Mouse (Mus musculus) MEL (cell line): ENCODE measurements around the gene Ehf. TPM values are rescaled to one million over a fixed set of nuclear protein-coding genes. Genes with fewer than 3 reads are reported as not detected.

Source experiments
- DNase-seq: peaks from one replicate; pipeline ENCODE4 v3.0.0; 2011; ENCODE audit warnings: low read depth, low spot score
- H3K27ac ChIP-seq: 2 replicates; pipeline ENCODE4 v1.5.1; 2012; ENCODE audit warnings: low read depth, mild to moderate bottlenecking, control low read depth, low read length, moderate library complexity; ENCODE audit not compliant: control insufficient read depth
- H3K27me3 ChIP-seq, 2 experiments: fragments of 150-350 bp in 1 of 2; sonication (generic) in 1 of 2; 2 replicates each; pipeline ENCODE4 v1.6.1; 2012; ENCODE audit warnings: low read length in 2 of 2, mild to moderate bottlenecking in 2 of 2, improper control_type of control experiment in 1 of 2, moderate library complexity in 1 of 2; ENCODE audit not compliant: insufficient read depth in 2 of 2, control insufficient read depth in 1 of 2
- H3K36me3 ChIP-seq, 2 experiments: 2 replicates each; pipeline ENCODE4 v1.6.1; 2012 to 2014; ENCODE audit warnings: low read length in 2 of 2, improper control_type of control experiment in 1 of 2, inconsistent platforms in 1 of 2, mild to moderate bottlenecking in 1 of 2; ENCODE audit not compliant: insufficient read depth in 2 of 2, control insufficient read depth in 1 of 2
- H3K4me1 ChIP-seq, 2 experiments: fragments of 150-350 bp in 1 of 2; sonication (generic) in 1 of 2; 2 replicates each; pipeline ENCODE4 v1.6.1; 2012; ENCODE audit warnings: low read length in 2 of 2, improper control_type of control experiment in 1 of 2, mild to moderate bottlenecking in 1 of 2; ENCODE audit not compliant: insufficient read depth in 2 of 2, control insufficient read depth in 1 of 2
- H3K4me3 ChIP-seq, 2 experiments: fragments of 150-350 bp in 1 of 2; sonication (generic) in 1 of 2; 2 replicates each; pipeline ENCODE4 v1.5.1; 2012; ENCODE audit warnings: low read depth in 2 of 2, low read length in 2 of 2, mild to moderate bottlenecking in 2 of 2, moderate library complexity in 2 of 2, control low read depth in 1 of 2, improper control_type of control experiment in 1 of 2; ENCODE audit not compliant: control insufficient read depth in 1 of 2, insufficient read depth in 1 of 2
- H3K79me2 ChIP-seq: 2 replicates; pipeline ENCODE4 v1.6.1; 2012; ENCODE audit warnings: mild to moderate bottlenecking, low read length, moderate library complexity; ENCODE audit not compliant: control insufficient read depth, poor library complexity, insufficient read depth
- H3K9ac ChIP-seq: 2 replicates; pipeline ENCODE4 v1.6.1; 2012; ENCODE audit warnings: low read depth, mild to moderate bottlenecking, control low read depth, low read length, moderate library complexity; ENCODE audit not compliant: control insufficient read depth, poor library complexity, severe bottlenecking
- H3K9me3 ChIP-seq: fragments of 150-350 bp; sonication (generic); replicated peaks from 2 replicates; pipeline ENCODE4 v1.6.1; 2012; ENCODE audit warnings: mild to moderate bottlenecking, low read length, improper control_type of control experiment, moderate library complexity; ENCODE audit not compliant: insufficient read depth
- BHLHE40 ChIP-seq: IDR thresholded peaks from 2 replicates; pipeline ENCODE4 v1.6.1; 2012; ENCODE audit warnings: low read depth, mild to moderate bottlenecking, inconsistent platforms, low read length, improper control_type of control experiment, borderline replicate concordance
- E2F4 ChIP-seq: IDR thresholded peaks from 2 replicates; pipeline ENCODE4 v1.6.1; 2011; ENCODE audit warnings: low read depth, low read length, improper control_type of control experiment, borderline replicate concordance
- ELF1 ChIP-seq: IDR thresholded peaks from 2 replicates; pipeline ENCODE4 v1.6.1; 2014; ENCODE audit warnings: low read depth, mild to moderate bottlenecking, inconsistent platforms, low read length, improper control_type of control experiment, moderate library complexity
- EP300 ChIP-seq, 2 experiments: IDR thresholded peaks; 2 replicates each; pipeline ENCODE4 v1.6.1; 2011; ENCODE audit warnings: improper control_type of control experiment in 2 of 2, low read length in 2 of 2, low read depth in 1 of 2, mild to moderate bottlenecking in 1 of 2
- ETS1 ChIP-seq: IDR thresholded peaks from 2 replicates; pipeline ENCODE4 v1.6.1; 2012; ENCODE audit warnings: low read depth, mild to moderate bottlenecking, inconsistent platforms, low read length, improper control_type of control experiment, moderate library complexity
- GABPA ChIP-seq: IDR thresholded peaks from 2 replicates; pipeline ENCODE4 v1.6.1; 2012; ENCODE audit warnings: low read depth, mild to moderate bottlenecking, inconsistent platforms, low read length, improper control_type of control experiment, moderate library complexity
- GATA1 ChIP-seq: IDR thresholded peaks from 2 replicates; pipeline ENCODE4 v1.6.1; 2011; ENCODE audit warnings: low read depth, low read length, improper control_type of control experiment
- HCFC1 ChIP-seq: IDR thresholded peaks from 2 replicates; pipeline ENCODE4 v1.6.1; 2012; ENCODE audit warnings: low read depth, mild to moderate bottlenecking, inconsistent platforms, low read length, improper control_type of control experiment, moderate library complexity
- KAT2A ChIP-seq: conservative IDR thresholded peaks from 2 replicates; pipeline ENCODE4 v1.6.1; 2012; ENCODE audit warnings: low read depth, low read length, improper control_type of control experiment, inconsistent platforms
- MAFK ChIP-seq: IDR thresholded peaks from 2 replicates; pipeline ENCODE4 v1.6.1; 2011; ENCODE audit warnings: low read depth, mild to moderate bottlenecking, low read length, improper control_type of control experiment, borderline replicate concordance
- MAX ChIP-seq: IDR thresholded peaks from 2 replicates; pipeline ENCODE4 v1.6.1; 2011; ENCODE audit warnings: low read length, improper control_type of control experiment
- MAZ ChIP-seq: IDR thresholded peaks from 2 replicates; pipeline ENCODE4 v1.6.1; 2012; ENCODE audit warnings: low read depth, mild to moderate bottlenecking, inconsistent platforms, low read length, improper control_type of control experiment
- MXI1 ChIP-seq: IDR thresholded peaks from 2 replicates; pipeline ENCODE4 v1.6.1; 2011; ENCODE audit warnings: mild to moderate bottlenecking, low read depth, low read length, improper control_type of control experiment
- MYC ChIP-seq: IDR thresholded peaks from 2 replicates; pipeline ENCODE4 v1.6.1; 2011; ENCODE audit warnings: low read depth, mild to moderate bottlenecking, low read length, improper control_type of control experiment, moderate library complexity
- NELFE ChIP-seq: IDR thresholded peaks from 2 replicates; pipeline ENCODE4 v1.6.1; 2011; ENCODE audit warnings: low read depth, low read length, improper control_type of control experiment
- POLR2AphosphoS5 ChIP-seq: IDR thresholded peaks from 2 replicates; pipeline ENCODE4 v1.6.1; 2012; ENCODE audit warnings: low read depth, borderline replicate concordance, mild to moderate bottlenecking, inconsistent platforms, low read length, moderate library complexity, mixed read lengths
- RAD21 ChIP-seq: IDR thresholded peaks from 2 replicates; pipeline ENCODE4 v1.6.1; 2011; ENCODE audit warnings: mild to moderate bottlenecking, low read depth, low read length, improper control_type of control experiment
- RCOR1 ChIP-seq: IDR thresholded peaks from 2 replicates; pipeline ENCODE4 v1.6.1; 2012; ENCODE audit warnings: low read depth, mild to moderate bottlenecking, inconsistent platforms, low read length, improper control_type of control experiment
- SIN3A ChIP-seq: IDR thresholded peaks from 2 replicates; pipeline ENCODE4 v1.6.1; 2012; ENCODE audit warnings: low read length, improper control_type of control experiment, inconsistent platforms
- SMC3 ChIP-seq: IDR thresholded peaks from 2 replicates; pipeline ENCODE4 v1.6.1; 2011; ENCODE audit warnings: low read depth, low read length, improper control_type of control experiment
- TBP ChIP-seq: IDR thresholded peaks from 2 replicates; pipeline ENCODE4 v1.8.0; 2011; ENCODE audit warnings: low read depth, low read length, improper control_type of control experiment
- TCF12 ChIP-seq: IDR thresholded peaks from 2 replicates; pipeline ENCODE4 v1.6.1; 2014; ENCODE audit warnings: low read depth, mild to moderate bottlenecking, inconsistent platforms, low read length, improper control_type of control experiment, moderate library complexity
- UBTF ChIP-seq: IDR thresholded peaks from 2 replicates; pipeline ENCODE4 v1.6.1; 2012; ENCODE audit warnings: low read depth, mild to moderate bottlenecking, inconsistent platforms, low read length, improper control_type of control experiment, moderate library complexity, borderline replicate concordance; ENCODE audit not compliant: insufficient read depth
- USF1 ChIP-seq: IDR thresholded peaks from 2 replicates; pipeline ENCODE4 v1.6.1; 2014; ENCODE audit warnings: low read depth, mild to moderate bottlenecking, inconsistent platforms, low read length, improper control_type of control experiment, moderate library complexity
- USF2 ChIP-seq, 2 experiments: IDR thresholded peaks; 2 replicates each; pipeline ENCODE4 v1.6.1; 2011 to 2012; ENCODE audit warnings: improper control_type of control experiment in 2 of 2, low read length in 2 of 2, borderline replicate concordance in 1 of 2, inconsistent platforms in 1 of 2, low read depth in 1 of 2, mild to moderate bottlenecking in 1 of 2; ENCODE audit not compliant: insufficient read depth in 1 of 2
- ZC3H11A ChIP-seq: IDR thresholded peaks from 2 replicates; pipeline ENCODE4 v1.6.1; 2012; ENCODE audit warnings: low read depth, mild to moderate bottlenecking, inconsistent platforms, low read length, improper control_type of control experiment
- ZKSCAN1 ChIP-seq: IDR thresholded peaks from 2 replicates; pipeline ENCODE4 v1.6.1; 2012; ENCODE audit warnings: low read depth, mild to moderate bottlenecking, inconsistent platforms, low read length, improper control_type of control experiment, moderate library complexity
- ZMIZ1 ChIP-seq: IDR thresholded peaks from 2 replicates; pipeline ENCODE4 v1.6.1; 2012; ENCODE audit warnings: low read depth, mild to moderate bottlenecking, inconsistent platforms, low read length, improper control_type of control experiment, moderate library complexity
- ZNF384 ChIP-seq: IDR thresholded peaks from 2 replicates; pipeline ENCODE4 v1.6.1; 2012; ENCODE audit warnings: low read depth, mild to moderate bottlenecking, inconsistent platforms, low read length, improper control_type of control experiment
- polyA plus RNA-seq, 2 experiments: library from polyadenylated mRNA; stranded (reverse) in 1 of 2; unstranded in 1 of 2; fragments of >175 nt in 1 of 2; fragments of >200 nt in 1 of 2; gene quantifications; 2 replicates each; pipeline versions ENCODE4 v1.2.1 to v1.2.4; 2012; ENCODE audit warnings: low replicate concordance in 2 of 2, low read depth in 1 of 2; ENCODE audit not compliant: insufficient read length in 2 of 2, insufficient read depth in 1 of 2, missing spikeins in 1 of 2
- total RNA-seq: library from RNA; depleted of rRNA; stranded (reverse); fragments of 300-350 nt; gene quantifications from 2 replicates; pipeline ENCODE4 v1.2.3, GENCODE M21; 2012

The Ehf gene
- total and polyA plus RNA-seq, 3 experiments, result not detected

GRCm38 (mm10) chr2:103302669-103303068 lies 409 bp downstream of the Ehf start (continued):
- TF ChIP-seq E2F4 (no peak), ZNF384 (no peak), GABPA (no peak), NELFE (no peak), MXI1 (peak; percentile 54; the same call in 1 of the 2 replicates), USF2 (IDR thresholded peaks at IDR 0.05; ENCODE audit: borderline replicate concordance in 1 of 2, insufficient read depth in 1 of 2, low read depth in 1 of 2, low read length in 2 of 2) (no peak), MYC (no peak), RAD21 (no peak), UBTF (no peak), ZKSCAN1 (no peak), KAT2A (no peak), USF1 (no peak), MAFK (no peak), GATA1 (peak; percentile 66), MAX (no peak), ZMIZ1 (no peak), MAZ (no peak)

DNA sequence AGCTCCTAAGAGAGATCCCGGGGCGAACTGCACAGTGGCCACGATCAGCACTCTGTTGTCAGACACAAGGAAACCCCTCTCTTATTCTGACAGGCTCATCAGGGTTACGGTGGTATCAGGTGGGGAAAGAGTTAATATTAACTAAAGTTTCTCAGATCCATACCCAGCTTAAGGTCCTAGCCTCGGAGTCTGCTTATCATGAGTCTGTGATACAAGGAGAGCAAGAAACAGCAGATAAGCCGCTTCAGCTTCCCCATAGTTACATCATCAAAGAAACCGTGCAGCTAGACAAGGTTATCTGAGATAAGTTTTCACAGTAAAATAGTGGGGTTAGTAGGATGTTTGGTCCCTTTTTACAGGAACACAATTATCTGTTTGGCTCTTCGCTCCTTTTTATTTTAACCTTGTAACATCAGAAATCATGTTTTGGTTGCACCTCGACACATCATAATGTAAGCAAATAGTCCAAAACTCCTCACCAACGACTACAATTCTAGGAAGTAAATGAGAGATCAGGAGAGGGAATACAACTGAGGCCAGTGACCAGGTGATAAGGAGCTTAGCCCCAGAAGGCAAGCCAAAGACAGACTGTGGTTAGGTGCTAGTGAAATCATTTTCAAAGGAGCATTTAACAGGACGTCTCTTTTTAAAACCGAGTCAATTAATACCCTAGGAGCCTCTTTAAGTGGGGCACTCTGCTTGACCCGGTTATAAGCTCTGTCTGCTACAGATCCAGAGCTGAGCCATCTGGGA lies 4.2 kb downstream of the Ehf start:
- H3K9ac ChIP-seq, result peak overlapping the region; percentile 24
- H3K27me3 ChIP-seq, result peaks cover 4 to 7% of the 10 kb centered on the region in 2 experiments; a peak in 3 of 4 replicates
- peaks cover 0 to 34% of the 10 kb centered on the region in 2 experiments; a peak in 2 of 4 replicates for H3K36me3 ChIP-seq
- TF ChIP-seq NELFE, result no peak
- TF ChIP-seq BHLHE40, result peak; percentile 79
- peak; percentile 43; the same call in 1 of the 2 replicates for TF ChIP-seq ZKSCAN1
- no peak for TF ChIP-seq ZMIZ1
- peak; percentile 91 for TF ChIP-seq TCF12
- 0 out of 2 replicates have a peak, but pooled peaks have one; percentile 21 for TF ChIP-seq TBP
- TF ChIP-seq ELF1, result peak; percentile 22; the same call in 1 of the 2 replicates
- peak; percentile 94 for TF ChIP-seq GATA1
- TF ChIP-seq HCFC1, result 0 out of 2 replicates have a peak, but pooled peaks have one; percentile 34
- TF ChIP-seq SMC3, result 0 out of 2 replicates have a peak, but pooled peaks have one; percentile 7
- TF ChIP-seq ETS1, result peak; percentile 94
- TF ChIP-seq SIN3A, result peak; percentile 40; the same call in 1 of the 2 replicates
- TF ChIP-seq POLR2AphosphoS5, result no peak
- peak; percentile 75 for TF ChIP-seq RCOR1
- 0 out of 2 replicates have a peak, but pooled peaks have one; percentile 61 for TF ChIP-seq MAZ
- TF ChIP-seq EP300 (IDR thresholded peaks at IDR 0.05; ENCODE audit: low read depth in 1 of 2, low read length in 2 of 2), result peak; percentile 84 to 87
- peak; percentile 18; the same call in 1 of the 2 replicates for TF ChIP-seq ZC3H11A
- TF ChIP-seq E2F4, result no peak
- TF ChIP-seq, all 39 proteins: peak for 14
- H3K9me3 ChIP-seq, result no peaks in the 10 kb centered on the region
- peak; percentile 75 for DNase-seq
- no peaks in the 10 kb centered on the region for H3K79me2 ChIP-seq
- H3K27ac ChIP-seq, result peak overlapping the region; percentile 83
- peaks cover 14 to 44% of the 10 kb centered on the region in 2 experiments for H3K4me1 ChIP-seq
- peak overlapping the region; percentile 22 to 45; a peak in 3 of 4 replicates for H3K4me3 ChIP-seq
